Mouse (Mus musculus) hindbrain, embryonic 12.5 days (tissue): ENCODE measurements around the gene Mreg. TPM values are rescaled to one million over a fixed set of nuclear protein-coding genes. Genes with fewer than 3 reads are reported as not detected.

Source experiments
- ATAC-seq: fragments of 200-750 bp; cut with Nextera tagmentation; 2 replicates; pipeline ENCODE4 v1.8.0; 2017; ENCODE audit warnings: moderate TSS enrichment; ENCODE audit not compliant: low FRiP score
- H3K27ac ChIP-seq: fragments of 300-500 bp; sonication (generic); 2 replicates; pipeline ENCODE4 v1.5.1; 2016; ENCODE audit warnings: mild to moderate bottlenecking
- H3K27me3 ChIP-seq: fragments of 300-500 bp; sonication (generic); 2 replicates; pipeline ENCODE4 v1.6.1; 2016; ENCODE audit warnings: mild to moderate bottlenecking
- H3K36me3 ChIP-seq: fragments of 300-500 bp; sonication (generic); 2 replicates; pipeline ENCODE4 v1.6.1; 2016; ENCODE audit warnings: mild to moderate bottlenecking
- H3K4me1 ChIP-seq: fragments of 300-500 bp; sonication (generic); 2 replicates; pipeline ENCODE4 v1.6.1; 2016
- H3K4me2 ChIP-seq: fragments of 300-500 bp; sonication (generic); replicated peaks from 2 replicates; pipeline ENCODE4 v1.6.1; 2016; ENCODE audit warnings: mild to moderate bottlenecking
- H3K4me3 ChIP-seq: fragments of 300-500 bp; sonication (generic); 2 replicates; pipeline ENCODE4 v1.5.1; 2016; ENCODE audit warnings: mild to moderate bottlenecking
- H3K9ac ChIP-seq: fragments of 300-500 bp; sonication (generic); 2 replicates; pipeline ENCODE4 v1.6.1; 2016; ENCODE audit warnings: mild to moderate bottlenecking, moderate library complexity
- H3K9me3 ChIP-seq: fragments of 300-500 bp; sonication (generic); replicated peaks from 2 replicates; pipeline ENCODE4 v1.6.1; 2016; ENCODE audit warnings: mild to moderate bottlenecking
- WGBS: fragments of 180-500 bp; shearing (Covaris S2); methylation state at CpG from one replicate; pipeline ENCODE4 v1.1.7; 2016; 5-methylcytosine and 5-hydroxymethylcytosine counted together
- polyA plus RNA-seq: library from polyadenylated mRNA; unstranded; fragments of >200 nt; fragmentation: Nextera tagmentation; extraction: Ambion mirVana; gene quantifications from 2 replicates; pipeline ENCODE4 v1.2.1, GENCODE M21; 2016

Mreg gene
- polyA plus RNA-seq, 1 experiment from 2014 or later: 11.9 TPM

- no peak overlapping the region for H3K27ac ChIP-seq
- ATAC-seq: no peak
- no peak overlapping the region for H3K4me2 ChIP-seq
- no peak overlapping the region for H3K9ac ChIP-seq
- H3K36me3 ChIP-seq: no peaks in the 10 kb centered on the region
- no peak overlapping the region for H3K4me3 ChIP-seq
- peaks cover 12% of the 10 kb centered on the region for H3K4me1 ChIP-seq
- H3K27me3 ChIP-seq: no peaks in the 10 kb centered on the region
- H3K9me3 ChIP-seq: no peaks in the 10 kb centered on the region
- WGBS: 87% methylated on average over 7 of the region's 7 CpGs
Observed at GRCm38 (mm10) chr1:72179947-72180346, 32.2 kb downstream of the Mreg start.

- Histone ChIP-seq H3K4me2 (no peak overlapping the region), H3K9me3 (no peaks in the 10 kb centered on the region), H3K4me1 (peaks cover 3% of the 10 kb centered on the region), H3K4me3 (no peak overlapping the region), H3K27me3 (no peaks in the 10 kb centered on the region), H3K9ac (no peak overlapping the region), H3K27ac (no peak overlapping the region), H3K36me3 (no peaks in the 10 kb centered on the region)
- 88% methylated on average over 6 of the region's 6 CpGs for WGBS
- no peak for ATAC-seq
Observed at GRCm38 (mm10) chr1:72176239-72176638, 35.9 kb downstream of the Mreg start.

DNA sequence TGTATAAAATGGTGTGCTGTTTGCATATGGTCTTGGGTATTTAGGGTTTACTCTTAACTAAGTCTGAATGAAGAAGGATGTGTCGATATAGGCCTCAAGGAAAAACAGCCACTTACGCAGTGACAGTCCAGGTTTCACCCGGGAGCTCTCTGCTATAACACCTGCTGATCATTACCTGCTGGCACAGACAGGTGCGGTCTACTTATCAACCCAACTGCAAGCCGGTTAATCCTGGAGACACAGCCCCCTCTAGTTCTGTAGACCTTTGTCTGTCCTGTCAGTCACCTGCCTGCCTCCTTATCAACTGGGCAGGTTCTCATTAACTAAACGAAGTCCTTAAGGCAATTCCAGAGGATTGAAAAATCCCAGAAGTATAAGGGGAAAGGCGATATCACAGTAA is 37.9 kb downstream of the Mreg start:
- Histone ChIP-seq H3K27ac (no peak overlapping the region), H3K4me3 (no peak overlapping the region), H3K27me3 (no peaks in the 10 kb centered on the region), H3K36me3 (no peaks in the 10 kb centered on the region), H3K4me2 (no peak overlapping the region), H3K4me1 (peaks cover 8% of the 10 kb centered on the region), H3K9me3 (no peaks in the 10 kb centered on the region), H3K9ac (no peak overlapping the region)
- whole genome bisulfite sequencing: 80% methylated on average over 7 of the region's 7 CpGs
- ATAC-seq: no peak

GRCm38 (mm10) chr1:72173402-72174051 is 38.6 kb downstream of the Mreg start:
- Histone ChIP-seq H3K36me3 (no peaks in the 10 kb centered on the region), H3K9me3 (no peaks in the 10 kb centered on the region), H3K4me1 (peaks cover 8% of the 10 kb centered on the region), H3K27me3 (no peaks in the 10 kb centered on the region), H3K9ac (no peak overlapping the region), H3K4me2 (no peak overlapping the region), H3K27ac (no peak overlapping the region), H3K4me3 (no peak overlapping the region)
- WGBS: 83% methylated on average over 8 of the region's 8 CpGs
- no peak for ATAC-seq

DNA sequence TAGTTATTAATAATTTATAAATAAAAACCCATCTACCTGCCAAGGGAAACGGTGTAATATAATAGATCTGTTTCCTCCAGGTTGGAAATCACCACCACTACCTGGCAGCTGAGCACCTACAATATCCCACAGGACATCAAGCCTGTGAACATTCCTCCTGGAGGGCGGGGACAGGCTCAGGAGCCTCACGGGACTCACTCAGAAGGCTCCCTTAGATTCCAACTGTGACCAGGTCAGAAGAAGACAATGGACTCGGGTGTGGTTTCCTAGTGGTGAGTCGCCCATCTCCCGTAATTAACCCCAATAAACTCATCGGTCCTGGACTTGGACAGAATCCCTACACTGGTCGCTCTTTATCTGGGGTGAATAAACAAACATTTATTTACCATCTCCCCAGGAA is 39.3 kb downstream of the Mreg start:
- 90% methylated on average over 8 of the region's 8 CpGs for WGBS
- peaks cover 8% of the 10 kb centered on the region for H3K4me1 ChIP-seq
- H3K36me3 ChIP-seq: no peaks in the 10 kb centered on the region
- no peak overlapping the region for H3K27ac ChIP-seq
- no peak overlapping the region for H3K4me3 ChIP-seq
- no peak overlapping the region for H3K9ac ChIP-seq
- H3K4me2 ChIP-seq: no peak overlapping the region
- no peaks in the 10 kb centered on the region for H3K9me3 ChIP-seq
- no peaks in the 10 kb centered on the region for H3K27me3 ChIP-seq
- ATAC-seq: no peak

DNA sequence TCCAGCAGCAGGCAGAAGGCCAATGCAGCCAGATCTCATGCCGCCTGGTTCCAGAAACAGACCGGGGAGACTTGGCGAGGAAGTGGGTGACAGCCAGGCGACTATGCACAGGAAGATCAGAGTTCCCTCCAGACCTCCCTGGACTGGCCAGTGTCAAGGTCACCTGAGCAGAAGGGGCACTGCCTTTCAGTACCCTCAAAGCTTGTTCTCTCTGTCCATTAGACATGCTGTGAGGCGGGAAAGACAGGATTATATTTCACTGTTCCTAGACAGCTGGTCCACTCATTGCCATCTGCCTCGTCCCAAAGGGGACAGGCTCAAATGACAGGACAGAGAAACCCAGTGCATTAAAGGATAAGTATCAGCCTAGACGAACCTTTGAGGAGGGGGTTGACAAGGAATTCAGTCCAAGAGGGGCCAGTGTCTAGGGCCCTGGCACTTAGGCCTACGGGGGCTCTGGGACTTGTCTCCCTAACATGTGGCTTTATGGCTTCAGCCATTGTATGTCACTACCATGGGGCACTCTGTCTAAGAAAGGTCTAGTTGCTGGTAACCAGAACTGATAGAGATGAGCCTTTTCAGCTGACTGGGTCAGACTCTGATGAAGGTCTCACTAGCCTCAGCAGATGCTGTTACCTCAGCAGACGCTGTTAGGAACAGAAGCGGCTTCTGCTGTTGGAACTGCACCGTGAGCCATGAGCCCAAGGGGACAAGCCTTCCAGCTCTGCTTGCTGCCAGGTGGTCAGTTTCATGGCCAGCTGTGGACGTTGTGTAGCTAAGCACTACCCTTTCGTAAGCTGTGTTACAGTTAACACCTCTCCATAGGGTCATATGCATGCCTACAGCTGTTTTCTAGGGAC is 40.9 kb downstream of the Mreg start:
- H3K9ac ChIP-seq: no peak overlapping the region
- H3K27ac ChIP-seq: no peak overlapping the region
- H3K36me3 ChIP-seq: no peaks in the 10 kb centered on the region
- no peak overlapping the region for H3K4me2 ChIP-seq
- 70% methylated on average over 13 of the region's 13 CpGs for WGBS
- ATAC-seq: peak; percentile 64
- H3K9me3 ChIP-seq: 0 out of 2 replicates have a peak, but pooled peaks cover 3% of the 10 kb centered on the region
- peaks cover 8% of the 10 kb centered on the region for H3K4me1 ChIP-seq
- no peak overlapping the region for H3K4me3 ChIP-seq
- H3K27me3 ChIP-seq: no peaks in the 10 kb centered on the region

- 95% methylated on average over 10 of the region's 10 CpGs for WGBS
- Histone ChIP-seq H3K4me3 (no peak overlapping the region), H3K9me3 (0 out of 2 replicates have a peak, but pooled peaks cover 4% of the 10 kb centered on the region), H3K9ac (no peak overlapping the region), H3K4me1 (peaks cover 8% of the 10 kb centered on the region), H3K27ac (no peak overlapping the region), H3K36me3 (no peaks in the 10 kb centered on the region), H3K27me3 (no peaks in the 10 kb centered on the region), H3K4me2 (no peak overlapping the region)
- no peak for ATAC-seq
Observed at GRCm38 (mm10) chr1:72167024-72167423, 45.1 kb downstream of the Mreg start.

GRCm38 (mm10) chr1:72166468-72166814 is 45.7 kb downstream of the Mreg start:
- no peaks in the 10 kb centered on the region for H3K36me3 ChIP-seq
- no peaks in the 10 kb centered on the region for H3K27me3 ChIP-seq
- H3K9me3 ChIP-seq: 0 out of 2 replicates have a peak, but pooled peaks cover 4% of the 10 kb centered on the region
- peaks cover 8% of the 10 kb centered on the region for H3K4me1 ChIP-seq
- H3K27ac ChIP-seq: no peak overlapping the region
- 97% methylated on average over 5 of the region's 5 CpGs for WGBS
- H3K4me3 ChIP-seq: no peak overlapping the region
- H3K9ac ChIP-seq: no peak overlapping the region
- ATAC-seq: no peak
- no peak overlapping the region for H3K4me2 ChIP-seq

DNA sequence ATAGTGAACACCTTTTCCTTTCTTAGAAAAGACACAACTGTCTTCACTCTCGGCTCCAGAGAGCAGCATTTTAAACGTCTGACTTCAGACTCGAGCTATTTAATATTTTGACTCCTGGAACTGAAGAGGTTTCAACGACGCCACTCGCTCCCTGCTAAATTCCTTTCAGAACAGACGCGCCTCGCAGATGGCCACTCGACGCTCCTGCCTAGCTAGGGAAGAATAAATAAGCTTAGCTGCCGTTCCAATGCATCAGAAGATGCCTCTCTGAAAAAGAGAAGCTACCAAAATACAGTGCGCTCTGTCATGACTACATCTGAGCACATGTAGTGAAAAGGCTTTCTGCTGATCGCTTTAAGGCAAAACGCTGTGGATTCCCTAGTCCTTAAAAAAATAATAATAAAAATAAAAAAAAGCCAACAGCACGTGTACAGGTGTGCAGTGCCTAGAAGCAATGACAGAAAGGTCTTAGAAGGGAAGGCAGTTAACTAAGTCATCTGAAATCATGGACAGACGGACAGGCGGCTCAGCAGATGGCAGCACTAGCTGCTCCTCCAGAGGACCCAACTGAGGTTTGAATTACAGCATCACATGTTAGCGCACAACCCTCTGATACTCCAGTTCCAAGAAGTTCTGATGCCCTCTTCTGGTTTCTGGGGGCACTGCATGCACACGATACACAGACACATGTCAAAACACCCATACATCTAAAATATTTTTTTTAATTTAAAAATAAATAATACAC is 46.2 kb downstream of the Mreg start:
- H3K4me1 ChIP-seq: peaks cover 2% of the 10 kb centered on the region; the same call in 1 of the 2 replicates
- 0 out of 2 replicates have a peak, but pooled peaks cover 4% of the 10 kb centered on the region for H3K9me3 ChIP-seq
- no peaks in the 10 kb centered on the region for H3K27me3 ChIP-seq
- H3K36me3 ChIP-seq: no peaks in the 10 kb centered on the region
- H3K4me3 ChIP-seq: no peak overlapping the region
- no peak; the same call in 1 of the 2 replicates for ATAC-seq
- 86% methylated on average over 20 of the region's 20 CpGs for WGBS
- H3K4me2 ChIP-seq: no peak overlapping the region
- H3K27ac ChIP-seq: no peak overlapping the region
- H3K9ac ChIP-seq: no peak overlapping the region

DNA sequence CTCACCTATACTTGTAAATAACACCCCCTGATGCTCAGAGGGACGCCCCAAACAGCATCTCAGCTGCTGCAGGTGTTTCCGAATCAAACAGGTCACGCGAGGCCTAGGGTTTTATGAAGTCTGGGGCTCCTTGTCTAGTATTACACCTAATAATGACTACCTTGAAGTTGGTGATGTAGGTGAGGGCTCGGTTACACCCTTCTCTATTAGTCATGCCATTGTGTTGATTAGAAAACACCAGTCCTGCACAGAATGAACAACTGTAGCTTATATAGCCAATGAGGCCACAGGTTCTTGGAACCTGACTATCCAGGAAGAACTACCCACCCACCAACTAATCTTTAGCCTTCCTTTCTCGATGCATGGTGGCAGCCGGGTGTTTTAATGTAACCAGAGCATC is 51.8 kb downstream of the Mreg start:
- Histone ChIP-seq H3K36me3 (no peaks in the 10 kb centered on the region), H3K4me3 (no peak overlapping the region), H3K9ac (no peak overlapping the region), H3K9me3 (no peaks in the 10 kb centered on the region), H3K4me1 (no peaks in the 10 kb centered on the region), H3K27ac (no peak overlapping the region), H3K27me3 (no peaks in the 10 kb centered on the region), H3K4me2 (no peak overlapping the region)
- ATAC-seq: no peak
- 84% methylated on average over 7 of the region's 7 CpGs for WGBS

- Histone ChIP-seq H3K4me3 (no peak overlapping the region), H3K9me3 (no peaks in the 10 kb centered on the region), H3K9ac (no peak overlapping the region), H3K27me3 (no peaks in the 10 kb centered on the region), H3K4me1 (peaks cover 3% of the 10 kb centered on the region; the same call in 1 of the 2 replicates), H3K36me3 (no peaks in the 10 kb centered on the region), H3K4me2 (no peak overlapping the region), H3K27ac (no peak overlapping the region)
- ATAC-seq: no peak
Observed at GRCm38 (mm10) chr1:72145041-72145440, 67.1 kb downstream of the Mreg start.

DNA sequence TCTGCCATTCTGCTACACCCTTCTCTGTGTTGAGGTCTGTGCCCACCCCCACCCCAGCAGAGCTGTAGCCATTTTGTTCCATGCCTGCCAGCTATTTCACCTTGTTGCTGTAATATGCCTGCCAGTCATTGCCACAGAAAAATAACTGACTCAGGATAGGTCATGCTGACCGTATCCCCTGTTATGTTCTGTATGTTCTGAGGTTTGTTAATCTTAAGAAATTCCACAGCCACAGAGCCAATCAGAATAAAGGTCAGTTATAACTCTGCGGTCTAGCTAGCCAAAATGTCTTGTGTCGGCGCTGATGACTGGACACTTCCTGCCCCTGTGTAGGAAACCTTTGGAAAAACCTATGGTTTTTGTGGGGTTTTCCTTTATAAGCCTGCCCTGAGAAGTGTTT is 67.7 kb downstream of the Mreg start:
- Histone ChIP-seq H3K27ac (no peak overlapping the region), H3K9ac (no peak overlapping the region), H3K4me3 (no peak overlapping the region), H3K9me3 (no peaks in the 10 kb centered on the region), H3K4me1 (peaks cover 3% of the 10 kb centered on the region; the same call in 1 of the 2 replicates), H3K4me2 (no peak overlapping the region), H3K36me3 (no peaks in the 10 kb centered on the region), H3K27me3 (no peaks in the 10 kb centered on the region)
- no peak for ATAC-seq
- 90% methylated on average over 4 of the region's 4 CpGs for WGBS
